Mouse (Mus musculus) stomach, postnatal 0 days (tissue): Measurements from ENCODE around the gene Nectin1. TPM values are rescaled to one million over a fixed set of nuclear protein-coding genes. Genes with fewer than 3 reads are reported as not detected.

ENCODE experiments used
- ATAC-seq: fragments of 200-750 bp; cut with Nextera tagmentation; 2 replicates; pipeline ENCODE4 v1.8.0; 2017; ENCODE audit not compliant: low FRiP score, low TSS enrichment
- DNase-seq: peaks from one replicate; pipeline ENCODE4 v3.0.0-alpha.2; 2016; ENCODE audit warnings: low spot score
- H3K27ac ChIP-seq: fragments of 300-500 bp; sonication (generic); replicated peaks from 2 replicates; pipeline ENCODE4 v1.5.1; 2014; ENCODE audit warnings: mild to moderate bottlenecking, control low read depth
- H3K27me3 ChIP-seq: fragments of 300-500 bp; sonication (generic); 2 replicates; pipeline ENCODE4 v1.6.1; 2014; ENCODE audit warnings: low read length; ENCODE audit not compliant: control insufficient read depth, insufficient read depth
- H3K36me3 ChIP-seq: fragments of 300-500 bp; sonication (generic); 2 replicates; pipeline ENCODE4 v1.6.1; 2014; ENCODE audit warnings: low read length, mixed read lengths; ENCODE audit not compliant: control insufficient read depth, insufficient read depth
- H3K4me1 ChIP-seq: fragments of 300-500 bp; sonication (generic); replicated peaks from 2 replicates; pipeline ENCODE4 v1.6.1; 2014; ENCODE audit warnings: antibody characterized with exemption; ENCODE audit not compliant: control insufficient read depth, insufficient read depth
- H3K4me2 ChIP-seq: fragments of 300-500 bp; sonication (generic); replicated peaks from 2 replicates; pipeline ENCODE4 v1.6.1; 2014; ENCODE audit warnings: low read depth, mild to moderate bottlenecking, control low read depth, moderate library complexity
- H3K4me3 ChIP-seq: fragments of 300-500 bp; sonication (generic); 2 replicates; pipeline ENCODE4 v1.5.1; 2014; ENCODE audit warnings: low read depth, low read length, control low read depth
- H3K9ac ChIP-seq: fragments of 300-500 bp; sonication (generic); 2 replicates; pipeline ENCODE4 v1.6.1; 2014; ENCODE audit warnings: mild to moderate bottlenecking, low read length, control low read depth, mixed read lengths
- H3K9me3 ChIP-seq: fragments of 300-500 bp; sonication (generic); 2 replicates; pipeline ENCODE4 v1.6.1; 2016; ENCODE audit warnings: low read length; ENCODE audit not compliant: control insufficient read depth
- CTCF ChIP-seq: IDR thresholded peaks from 2 replicates; pipeline ENCODE4 v1.5.1; 2016; ENCODE audit warnings: antibody characterized with exemption, low read depth, mild to moderate bottlenecking, moderate library complexity
- EP300 ChIP-seq: optimal IDR thresholded peaks from 2 replicates; pipeline ENCODE3; 2016; ENCODE audit warnings: antibody characterized with exemption
- WGBS: fragments of 180-500 bp; shearing (Covaris S2); extraction: QIAGEN DNeasy Blood & Tissue Kit; methylation state at CpG from one replicate; pipeline ENCODE4 v1.1.7; 2014; 5-methylcytosine and 5-hydroxymethylcytosine counted together
- polyA plus RNA-seq: library from polyadenylated mRNA; unstranded; fragments of >200 nt; fragmentation: Nextera tagmentation; extraction: Ambion mirVana; gene quantifications from 2 replicates; pipeline ENCODE4 v1.2.1, GENCODE M21; 2015

Nectin1 gene
- polyA plus RNA-seq, 1 experiment from 2014 or later, result 5.9 TPM

- Histone ChIP-seq H3K4me3 (no peak overlapping the region), H3K4me1 (no peaks in the 10 kb centered on the region), H3K9me3 (no peaks in the 10 kb centered on the region), H3K36me3 (no peaks in the 10 kb centered on the region), H3K27me3 (no peaks in the 10 kb centered on the region), H3K4me2 (no peak overlapping the region), H3K27ac (no peak overlapping the region), H3K9ac (no peak overlapping the region)
- ATAC-seq, result no peak
- TF ChIP-seq CTCF (no peak), EP300 (no peak)
- no peak for DNase-seq
- WGBS, result 67% methylated on average over 5 of the region's 5 CpGs
Measured at GRCm38 (mm10) chr9:43748519-43748918, 4.7 kb downstream of the Nectin1 start.

- Histone ChIP-seq H3K9me3 (no peaks in the 10 kb centered on the region), H3K9ac (no peak overlapping the region), H3K4me2 (no peak overlapping the region), H3K36me3 (no peaks in the 10 kb centered on the region), H3K27me3 (no peaks in the 10 kb centered on the region), H3K4me3 (no peak overlapping the region), H3K4me1 (no peaks in the 10 kb centered on the region), H3K27ac (no peak overlapping the region)
- 67% methylated on average over 9 of the region's 9 CpGs for WGBS
- no peak for ATAC-seq
- DNase-seq, result no peak
- no peak for TF ChIP-seq CTCF
- no peak for TF ChIP-seq EP300
Measured at GRCm38 (mm10) chr9:43750053-43750452, 6.3 kb downstream of the Nectin1 start.

GRCm38 (mm10) chr9:43751111-43751510, 7.3 kb downstream of the Nectin1 start:
- no peaks in the 10 kb centered on the region for H3K9me3 ChIP-seq
- DNase-seq, result no peak
- H3K4me2 ChIP-seq, result no peak overlapping the region
- H3K9ac ChIP-seq, result no peak overlapping the region
- 84% methylated on average over 8 of the region's 8 CpGs for WGBS
- TF ChIP-seq EP300 (no peak), CTCF (no peak)
- ATAC-seq, result no peak
- H3K4me1 ChIP-seq, result no peaks in the 10 kb centered on the region
- no peaks in the 10 kb centered on the region for H3K27me3 ChIP-seq
- no peaks in the 10 kb centered on the region for H3K36me3 ChIP-seq
- no peak overlapping the region for H3K4me3 ChIP-seq
- H3K27ac ChIP-seq, result no peak overlapping the region

GRCm38 (mm10) chr9:43753481-43753880, 9.7 kb downstream of the Nectin1 start:
- no peak overlapping the region for H3K4me2 ChIP-seq
- ATAC-seq (no peak), DNase-seq (no peak)
- H3K9me3 ChIP-seq, result no peaks in the 10 kb centered on the region
- no peak overlapping the region for H3K27ac ChIP-seq
- no peaks in the 10 kb centered on the region for H3K36me3 ChIP-seq
- no peak overlapping the region for H3K9ac ChIP-seq
- WGBS, result 56% methylated on average over 6 of the region's 6 CpGs
- no peaks in the 10 kb centered on the region for H3K27me3 ChIP-seq
- no peak for TF ChIP-seq CTCF
- no peak for TF ChIP-seq EP300
- H3K4me3 ChIP-seq, result no peak overlapping the region
- H3K4me1 ChIP-seq, result no peaks in the 10 kb centered on the region

GRCm38 (mm10) chr9:43754083-43754482, 10.3 kb downstream of the Nectin1 start:
- H3K4me2 ChIP-seq, result no peak overlapping the region
- H3K4me1 ChIP-seq, result no peaks in the 10 kb centered on the region; the same call in 1 of the 2 replicates
- ATAC-seq, result no peak
- H3K27me3 ChIP-seq, result no peaks in the 10 kb centered on the region
- no peaks in the 10 kb centered on the region for H3K36me3 ChIP-seq
- no peak for TF ChIP-seq EP300
- TF ChIP-seq CTCF, result no peak
- WGBS, result 77% methylated on average over 5 of the region's 5 CpGs
- H3K9me3 ChIP-seq, result no peaks in the 10 kb centered on the region
- H3K9ac ChIP-seq, result no peak overlapping the region
- no peak overlapping the region for H3K4me3 ChIP-seq
- no peak for DNase-seq
- no peak overlapping the region for H3K27ac ChIP-seq

GRCm38 (mm10) chr9:43754768-43755197, 11.0 kb downstream of the Nectin1 start:
- no peak overlapping the region for H3K4me3 ChIP-seq
- H3K9me3 ChIP-seq, result no peaks in the 10 kb centered on the region
- no peaks in the 10 kb centered on the region for H3K36me3 ChIP-seq
- ATAC-seq (no peak), DNase-seq (no peak)
- no peaks in the 10 kb centered on the region; the same call in 1 of the 2 replicates for H3K4me1 ChIP-seq
- no peak overlapping the region for H3K27ac ChIP-seq
- H3K27me3 ChIP-seq, result no peaks in the 10 kb centered on the region
- no peak overlapping the region for H3K4me2 ChIP-seq
- TF ChIP-seq EP300 (no peak), CTCF (no peak)
- no peak overlapping the region for H3K9ac ChIP-seq
- WGBS, result 59% methylated on average over 9 of the region's 9 CpGs
